Mouse (Mus musculus) stomach, postnatal 0 days (tissue): ENCODE results near the gene Adam11. TPM values are rescaled to one million over a fixed set of nuclear protein-coding genes. Genes with fewer than 3 reads are reported as not detected.

Source experiments
- ATAC-seq: fragments of 200-750 bp; cut with Nextera tagmentation; 2 replicates; pipeline ENCODE4 v1.8.0; 2017; ENCODE audit not compliant: low FRiP score, low TSS enrichment
- DNase-seq: peaks from one replicate; pipeline ENCODE4 v3.0.0-alpha.2; 2016; ENCODE audit warnings: low spot score
- H3K27ac ChIP-seq: fragments of 300-500 bp; sonication (generic); replicated peaks from 2 replicates; pipeline ENCODE4 v1.5.1; 2014; ENCODE audit warnings: mild to moderate bottlenecking, control low read depth
- H3K27me3 ChIP-seq: fragments of 300-500 bp; sonication (generic); 2 replicates; pipeline ENCODE4 v1.6.1; 2014; ENCODE audit warnings: low read length; ENCODE audit not compliant: control insufficient read depth, insufficient read depth
- H3K36me3 ChIP-seq: fragments of 300-500 bp; sonication (generic); 2 replicates; pipeline ENCODE4 v1.6.1; 2014; ENCODE audit warnings: low read length, mixed read lengths; ENCODE audit not compliant: control insufficient read depth, insufficient read depth
- H3K4me1 ChIP-seq: fragments of 300-500 bp; sonication (generic); replicated peaks from 2 replicates; pipeline ENCODE4 v1.6.1; 2014; ENCODE audit warnings: antibody characterized with exemption; ENCODE audit not compliant: control insufficient read depth, insufficient read depth
- H3K4me2 ChIP-seq: fragments of 300-500 bp; sonication (generic); replicated peaks from 2 replicates; pipeline ENCODE4 v1.6.1; 2014; ENCODE audit warnings: low read depth, mild to moderate bottlenecking, control low read depth, moderate library complexity
- H3K4me3 ChIP-seq: fragments of 300-500 bp; sonication (generic); 2 replicates; pipeline ENCODE4 v1.5.1; 2014; ENCODE audit warnings: low read depth, low read length, control low read depth
- H3K9ac ChIP-seq: fragments of 300-500 bp; sonication (generic); 2 replicates; pipeline ENCODE4 v1.6.1; 2014; ENCODE audit warnings: mild to moderate bottlenecking, low read length, control low read depth, mixed read lengths
- H3K9me3 ChIP-seq: fragments of 300-500 bp; sonication (generic); 2 replicates; pipeline ENCODE4 v1.6.1; 2016; ENCODE audit warnings: low read length; ENCODE audit not compliant: control insufficient read depth
- CTCF ChIP-seq: IDR thresholded peaks from 2 replicates; pipeline ENCODE4 v1.5.1; 2016; ENCODE audit warnings: antibody characterized with exemption, low read depth, mild to moderate bottlenecking, moderate library complexity
- EP300 ChIP-seq: optimal IDR thresholded peaks from 2 replicates; pipeline ENCODE3; 2016; ENCODE audit warnings: antibody characterized with exemption
- WGBS: fragments of 180-500 bp; shearing (Covaris S2); extraction: QIAGEN DNeasy Blood & Tissue Kit; methylation state at CpG from one replicate; pipeline ENCODE4 v1.1.7; 2014; 5-methylcytosine and 5-hydroxymethylcytosine counted together
- polyA plus RNA-seq: library from polyadenylated mRNA; unstranded; fragments of >200 nt; fragmentation: Nextera tagmentation; extraction: Ambion mirVana; gene quantifications from 2 replicates; pipeline ENCODE4 v1.2.1, GENCODE M21; 2015

The Adam11 gene
- polyA plus RNA-seq, 1 experiment from 2014 or later: 1.8 TPM

DNA sequence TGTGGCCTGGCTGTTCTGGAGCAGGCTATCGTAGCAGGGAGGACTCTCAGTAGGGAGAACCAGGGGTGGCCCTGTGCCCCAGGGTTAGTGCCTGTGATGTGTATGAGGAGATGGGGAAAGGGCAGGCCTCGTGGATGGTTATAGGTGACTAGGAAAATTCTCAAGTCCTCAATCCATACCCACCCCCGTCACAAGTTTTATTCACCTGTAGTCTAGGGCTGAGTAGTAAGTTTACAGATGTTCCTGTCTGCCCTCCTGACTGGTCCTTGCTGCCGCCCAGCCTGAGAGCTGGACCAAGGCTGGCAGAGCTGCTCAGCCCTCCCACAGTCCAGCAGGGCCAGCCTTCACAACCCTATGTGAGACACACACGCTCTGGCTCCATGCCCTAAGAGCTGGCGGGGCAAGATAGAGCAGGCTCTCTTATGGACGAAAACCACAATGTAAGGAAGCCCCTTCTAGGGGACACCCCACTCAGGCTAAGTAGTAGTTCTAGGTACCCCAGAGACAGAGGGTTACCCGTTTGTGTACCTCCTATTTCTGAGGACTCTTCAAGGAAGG is 17.9 kb downstream of the Adam11 start:
- Histone ChIP-seq H3K27ac (no peak overlapping the region), H3K4me2 (no peak overlapping the region), H3K36me3 (no peaks in the 10 kb centered on the region), H3K9me3 (no peaks in the 10 kb centered on the region), H3K4me3 (no peak overlapping the region), H3K9ac (no peak overlapping the region), H3K27me3 (no peaks in the 10 kb centered on the region), H3K4me1 (no peaks in the 10 kb centered on the region)
- TF ChIP-seq CTCF (no peak), EP300 (no peak)
- 79% methylated on average over 8 of the region's 8 CpGs for WGBS
- ATAC-seq (no peak), DNase-seq (no peak)

DNA sequence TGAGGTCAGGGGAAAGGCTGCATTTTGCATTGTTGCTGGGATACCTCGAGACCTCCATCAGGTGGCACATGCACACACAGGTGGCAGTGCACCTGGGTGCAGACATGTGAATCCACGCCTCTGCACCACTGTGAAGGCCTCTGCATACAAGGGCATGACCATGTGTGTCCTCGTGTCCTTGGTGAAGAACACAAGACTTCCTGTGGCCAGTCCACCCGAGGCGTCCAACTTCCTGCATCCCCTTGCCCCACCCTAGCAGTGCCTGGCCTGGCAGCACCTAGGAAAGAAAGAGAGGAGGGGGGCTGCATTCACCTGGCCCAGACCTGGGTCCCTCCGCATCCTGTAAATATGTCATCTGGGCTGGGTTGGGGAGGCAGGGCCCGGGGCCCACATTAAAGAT is 18.6 kb downstream of the Adam11 start:
- H3K27ac ChIP-seq: 0 out of 2 replicates have a peak overlapping the region, but pooled peaks have one; percentile 2
- 56% methylated on average over 7 of the region's 7 CpGs for WGBS
- no peaks in the 10 kb centered on the region for H3K36me3 ChIP-seq
- no peak overlapping the region for H3K9ac ChIP-seq
- no peak for DNase-seq
- no peaks in the 10 kb centered on the region for H3K9me3 ChIP-seq
- no peak for TF ChIP-seq CTCF
- TF ChIP-seq EP300: no peak
- H3K4me3 ChIP-seq: no peak overlapping the region
- H3K27me3 ChIP-seq: no peaks in the 10 kb centered on the region
- ATAC-seq: no peak
- no peaks in the 10 kb centered on the region for H3K4me1 ChIP-seq
- no peak overlapping the region for H3K4me2 ChIP-seq

DNA sequence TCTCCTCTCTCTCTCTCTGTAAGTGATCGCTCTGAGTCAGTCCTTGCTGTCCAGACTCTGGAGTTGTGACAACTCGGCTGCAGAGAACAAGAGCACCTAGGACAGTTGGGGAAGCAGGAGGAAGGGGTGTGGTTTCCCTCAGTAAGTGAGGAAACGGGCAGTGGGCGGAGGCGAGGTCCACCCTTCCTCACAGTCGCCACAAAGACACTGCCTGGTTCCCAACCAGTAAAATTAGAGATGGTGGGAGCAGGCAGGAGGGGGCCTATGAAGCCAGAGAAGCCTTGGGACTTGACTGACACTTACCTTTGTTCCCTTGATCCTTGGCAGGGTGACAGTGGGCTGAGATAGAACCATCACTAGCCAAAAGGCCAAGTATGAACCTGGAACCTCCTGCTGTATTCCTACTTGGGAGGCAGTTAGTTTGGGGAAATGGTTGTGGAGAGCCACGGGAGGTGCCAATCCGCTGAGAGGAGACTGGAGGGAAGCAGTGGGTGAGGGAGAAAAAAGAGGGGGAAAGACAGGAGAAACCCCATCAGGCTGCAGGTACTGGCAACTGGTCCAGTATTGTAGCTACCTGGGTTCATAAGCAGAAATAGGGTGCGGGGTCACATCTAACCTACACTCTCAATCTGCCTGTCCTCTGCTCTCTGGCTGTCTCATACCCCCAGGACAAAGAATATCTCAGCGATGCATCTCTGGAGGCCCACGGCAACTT is 19.2 kb downstream of the Adam11 start:
- Histone ChIP-seq H3K4me2 (no peak overlapping the region), H3K4me1 (no peaks in the 10 kb centered on the region)

GRCm38 (mm10) chr11:102780986-102781351 is 19.7 kb downstream of the Adam11 start:
- Histone ChIP-seq H3K27ac (no peak overlapping the region), H3K36me3 (no peaks in the 10 kb centered on the region), H3K4me3 (no peak overlapping the region), H3K4me1 (no peaks in the 10 kb centered on the region), H3K27me3 (no peaks in the 10 kb centered on the region), H3K9me3 (no peaks in the 10 kb centered on the region), H3K9ac (no peak overlapping the region), H3K4me2 (no peak overlapping the region)
- no peak for DNase-seq
- 48% methylated on average over 10 of the region's 10 CpGs for WGBS
- no peak for TF ChIP-seq CTCF
- ATAC-seq: no peak

More for the DNA sequence above, 19.2 kb downstream of the Adam11 start:
- Histone ChIP-seq H3K27me3 (no peaks in the 10 kb centered on the region), H3K4me3 (no peak overlapping the region), H3K27ac (no peak overlapping the region), H3K36me3 (no peaks in the 10 kb centered on the region), H3K9ac (no peak overlapping the region), H3K9me3 (no peaks in the 10 kb centered on the region)
- WGBS: 52% methylated on average over 11 of the region's 11 CpGs
- DNase-seq (no peak), ATAC-seq (no peak)
- TF ChIP-seq EP300: no peak
- TF ChIP-seq CTCF: no peak

- H3K9me3 ChIP-seq: no peaks in the 10 kb centered on the region
- TF ChIP-seq CTCF (no peak), EP300 (no peak)
- H3K36me3 ChIP-seq: no peaks in the 10 kb centered on the region
- H3K4me3 ChIP-seq: no peak overlapping the region
- no peaks in the 10 kb centered on the region for H3K27me3 ChIP-seq
- no peak overlapping the region for H3K9ac ChIP-seq
- WGBS: 80% methylated on average over 4 of the region's 4 CpGs
- H3K4me2 ChIP-seq: no peak overlapping the region
- ATAC-seq (no peak), DNase-seq (no peak)
- no peaks in the 10 kb centered on the region for H3K4me1 ChIP-seq
- H3K27ac ChIP-seq: no peak overlapping the region
These were observed 20.3 kb downstream of the Adam11 start for GRCm38 (mm10) chr11:102781523-102781922.

DNA sequence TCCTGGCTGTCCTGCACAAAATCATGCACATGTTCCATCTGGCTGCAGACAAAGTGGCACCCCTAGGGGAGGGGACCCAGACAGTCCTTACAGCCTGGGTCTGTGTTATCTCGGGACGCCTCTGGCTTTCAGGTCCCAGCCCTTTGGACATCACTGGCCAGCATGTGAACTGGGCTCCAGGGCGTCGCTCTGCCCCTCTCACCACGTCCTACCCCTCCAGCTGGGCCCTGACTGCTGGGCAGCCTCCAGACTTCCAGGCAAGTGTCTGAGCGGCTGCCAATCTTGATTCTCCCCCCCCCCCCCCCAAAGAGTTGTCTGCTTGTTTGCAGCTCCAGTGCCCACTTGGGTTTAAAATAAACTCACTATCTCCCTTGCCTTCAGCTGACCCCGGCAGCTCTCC is 22.2 kb downstream of the Adam11 start:
- TF ChIP-seq EP300: no peak
- no peak for TF ChIP-seq CTCF
- Histone ChIP-seq H3K4me1 (no peaks in the 10 kb centered on the region), H3K27ac (no peak overlapping the region), H3K36me3 (no peaks in the 10 kb centered on the region), H3K9me3 (no peaks in the 10 kb centered on the region), H3K4me2 (no peak overlapping the region), H3K27me3 (no peaks in the 10 kb centered on the region), H3K4me3 (no peak overlapping the region), H3K9ac (no peak overlapping the region)
- ATAC-seq (no peak), DNase-seq (no peak)
- WGBS: 49% methylated on average over 7 of the region's 7 CpGs
